Mouse (Mus musculus) hindbrain, embryonic 12.5 days (tissue): ENCODE data around the gene Ppp1r37. TPM values are rescaled to one million over a fixed set of nuclear protein-coding genes. Genes with fewer than 3 reads are reported as not detected.

Source experiments
- ATAC-seq: fragments of 200-750 bp; cut with Nextera tagmentation; 2 replicates; pipeline ENCODE4 v1.8.0; 2017; ENCODE audit warnings: moderate TSS enrichment; ENCODE audit not compliant: low FRiP score
- H3K27ac ChIP-seq: fragments of 300-500 bp; sonication (generic); 2 replicates; pipeline ENCODE4 v1.5.1; 2016; ENCODE audit warnings: mild to moderate bottlenecking
- H3K27me3 ChIP-seq: fragments of 300-500 bp; sonication (generic); 2 replicates; pipeline ENCODE4 v1.6.1; 2016; ENCODE audit warnings: mild to moderate bottlenecking
- H3K36me3 ChIP-seq: fragments of 300-500 bp; sonication (generic); 2 replicates; pipeline ENCODE4 v1.6.1; 2016; ENCODE audit warnings: mild to moderate bottlenecking
- H3K4me1 ChIP-seq: fragments of 300-500 bp; sonication (generic); 2 replicates; pipeline ENCODE4 v1.6.1; 2016
- H3K4me2 ChIP-seq: fragments of 300-500 bp; sonication (generic); replicated peaks from 2 replicates; pipeline ENCODE4 v1.6.1; 2016; ENCODE audit warnings: mild to moderate bottlenecking
- H3K4me3 ChIP-seq: fragments of 300-500 bp; sonication (generic); 2 replicates; pipeline ENCODE4 v1.5.1; 2016; ENCODE audit warnings: mild to moderate bottlenecking
- H3K9ac ChIP-seq: fragments of 300-500 bp; sonication (generic); 2 replicates; pipeline ENCODE4 v1.6.1; 2016; ENCODE audit warnings: mild to moderate bottlenecking, moderate library complexity
- H3K9me3 ChIP-seq: fragments of 300-500 bp; sonication (generic); replicated peaks from 2 replicates; pipeline ENCODE4 v1.6.1; 2016; ENCODE audit warnings: mild to moderate bottlenecking
- WGBS: fragments of 180-500 bp; shearing (Covaris S2); methylation state at CpG from one replicate; pipeline ENCODE4 v1.1.7; 2016; 5-methylcytosine and 5-hydroxymethylcytosine counted together
- polyA plus RNA-seq: library from polyadenylated mRNA; unstranded; fragments of >200 nt; fragmentation: Nextera tagmentation; extraction: Ambion mirVana; gene quantifications from 2 replicates; pipeline ENCODE4 v1.2.1, GENCODE M21; 2016

Gene Ppp1r37
- polyA plus RNA-seq, 1 experiment from 2014 or later = 43.8 TPM

GRCm38 (mm10) chr7:19586269-19586668 lies 23.4 kb upstream of the Ppp1r37 start:
- Histone ChIP-seq H3K36me3 (peaks cover 95% of the 10 kb centered on the region), H3K4me2 (no peak overlapping the region), H3K9me3 (no peaks in the 10 kb centered on the region), H3K4me3 (no peak overlapping the region), H3K27ac (no peak overlapping the region), H3K27me3 (no peaks in the 10 kb centered on the region), H3K4me1 (no peaks in the 10 kb centered on the region), H3K9ac (no peak overlapping the region)
- no peak for ATAC-seq
- WGBS = 77% methylated on average over 46 of the region's 46 CpGs

DNA sequence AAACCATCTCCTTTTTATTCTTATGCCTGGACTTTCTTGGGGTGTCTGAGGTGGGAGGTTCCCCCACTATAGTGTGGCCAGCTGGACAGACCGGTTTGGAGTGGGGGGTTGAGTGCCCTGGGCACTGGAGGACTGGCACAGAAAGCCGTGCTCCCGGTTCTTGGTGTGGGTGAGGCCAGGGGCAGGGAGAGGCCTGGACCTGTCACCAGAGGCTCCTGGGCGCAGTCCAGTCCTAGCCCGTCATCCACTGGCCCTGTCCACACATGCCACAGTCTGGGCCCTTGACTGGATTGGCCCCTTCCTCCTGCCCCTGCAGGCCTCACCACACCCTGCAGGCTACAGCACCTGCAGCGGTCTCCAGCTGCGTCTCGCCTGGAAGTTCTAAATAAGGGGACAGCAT lies 17.8 kb upstream of the Ppp1r37 start:
- peaks cover 59% of the 10 kb centered on the region for H3K36me3 ChIP-seq

GRCm38 (mm10) chr7:19579751-19580150 lies 16.9 kb upstream of the Ppp1r37 start:
- Histone ChIP-seq H3K27ac (no peak overlapping the region), H3K4me2 (no peak overlapping the region), H3K27me3 (peaks cover 60% of the 10 kb centered on the region), H3K4me3 (no peak overlapping the region), H3K4me1 (peaks cover 12% of the 10 kb centered on the region), H3K36me3 (peaks cover 51% of the 10 kb centered on the region), H3K9ac (no peak overlapping the region), H3K9me3 (no peaks in the 10 kb centered on the region)
- ATAC-seq = no peak
- 85% methylated on average over 10 of the region's 10 CpGs for WGBS

More for the DNA sequence above, 17.8 kb upstream of the Ppp1r37 start:
- H3K9ac ChIP-seq = no peak overlapping the region
- H3K27me3 ChIP-seq = peaks cover 51% of the 10 kb centered on the region
- H3K27ac ChIP-seq = no peak overlapping the region
- H3K4me1 ChIP-seq = peaks cover 12% of the 10 kb centered on the region
- ATAC-seq = no peak
- no peak overlapping the region for H3K4me2 ChIP-seq
- H3K9me3 ChIP-seq = no peaks in the 10 kb centered on the region
- H3K4me3 ChIP-seq = no peak overlapping the region
- 83% methylated on average over 8 of the region's 8 CpGs for WGBS

DNA sequence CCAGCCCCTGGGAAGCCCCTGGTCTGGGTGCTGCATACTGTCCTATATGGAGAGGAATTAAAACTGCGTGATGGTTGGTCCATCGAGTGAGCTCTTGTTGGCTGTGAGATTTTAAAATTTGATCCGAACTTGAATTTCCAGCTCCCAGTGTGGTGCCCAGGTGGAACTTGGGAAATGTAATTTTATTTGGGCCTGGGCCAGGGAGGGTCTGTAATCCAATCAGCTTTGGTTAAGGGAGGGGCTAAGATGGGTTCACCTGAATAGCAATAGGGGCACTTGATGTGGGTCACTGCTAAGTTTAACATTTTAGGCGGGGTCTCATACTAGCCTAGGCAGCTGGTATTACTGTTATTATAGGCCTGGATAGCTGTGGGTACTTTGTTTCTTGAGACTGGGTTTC lies 15.6 kb upstream of the Ppp1r37 start:
- H3K4me2 ChIP-seq = no peak overlapping the region
- 65% methylated on average over 4 of the region's 4 CpGs for WGBS
- H3K9me3 ChIP-seq = no peaks in the 10 kb centered on the region
- no peak overlapping the region for H3K9ac ChIP-seq
- peaks cover 63% of the 10 kb centered on the region for H3K27me3 ChIP-seq
- H3K27ac ChIP-seq = no peak overlapping the region
- ATAC-seq = no peak
- peaks cover 16% of the 10 kb centered on the region for H3K4me1 ChIP-seq
- peaks cover 38% of the 10 kb centered on the region for H3K36me3 ChIP-seq
- H3K4me3 ChIP-seq = no peak overlapping the region

GRCm38 (mm10) chr7:19577877-19578414 lies 15.1 kb upstream of the Ppp1r37 start:
- ATAC-seq = no peak
- peaks cover 63% of the 10 kb centered on the region for H3K27me3 ChIP-seq
- H3K4me2 ChIP-seq = peak overlapping the region; percentile 54
- H3K36me3 ChIP-seq = peaks cover 35% of the 10 kb centered on the region
- H3K4me3 ChIP-seq = peak overlapping the region; percentile 28
- H3K27ac ChIP-seq = no peak overlapping the region
- H3K9ac ChIP-seq = peak overlapping the region; percentile 23; the same call in 1 of the 2 replicates
- peaks cover 16% of the 10 kb centered on the region for H3K4me1 ChIP-seq
- 20% methylated on average over 10 of the region's 10 CpGs for WGBS
- H3K9me3 ChIP-seq = no peaks in the 10 kb centered on the region

GRCm38 (mm10) chr7:19577141-19577852 lies 14.4 kb upstream of the Ppp1r37 start, which contains the start of the genes Zfp296 and Gemin7:
Gene Zfp296 (plus strand): TSS chr7:19577287.
Gene Gemin7 (minus strand): TSS chr7:19577595.
- WGBS = under 1% methylated on average over 56 of the region's 56 CpGs
- no peak for ATAC-seq
- Histone ChIP-seq H3K27me3 (peaks cover 63% of the 10 kb centered on the region), H3K4me3 (peak within 1 kb of the TSS; percentile 28), H3K9me3 (no peaks in the 10 kb centered on the region), H3K36me3 (peaks cover 30% of the 10 kb centered on the region), H3K4me1 (peaks cover 20% of the 10 kb centered on the region), H3K9ac (peak within 1 kb of the TSS; percentile 23), H3K4me2 (peak within 1 kb of the TSS; percentile 54), H3K27ac (no peak within 1 kb of the TSS)

DNA sequence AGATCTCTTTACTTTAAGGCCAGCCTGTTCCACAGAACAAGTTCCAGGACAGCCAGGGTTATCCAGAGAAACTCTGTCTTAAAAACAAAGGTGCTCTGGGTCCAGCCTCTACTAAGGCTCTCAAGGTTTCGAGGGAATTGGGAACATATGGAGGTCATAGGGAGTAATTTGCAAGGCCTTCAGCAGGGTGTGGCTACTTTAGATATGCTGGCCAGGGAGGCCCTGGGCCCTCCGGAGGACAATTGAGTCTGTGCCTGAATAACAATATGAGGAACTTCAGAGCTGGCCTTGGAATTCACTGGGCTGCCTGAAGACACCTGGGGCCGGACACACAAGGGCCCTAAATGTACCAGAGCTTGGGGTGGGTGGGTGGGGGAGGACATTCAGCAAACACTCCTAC lies 12.7 kb upstream of the Ppp1r37 start:
- no peaks in the 10 kb centered on the region for H3K9me3 ChIP-seq
- H3K27me3 ChIP-seq = peaks cover 61% of the 10 kb centered on the region

GRCm38 (mm10) chr7:19573776-19574140 lies 10.9 kb upstream of the Ppp1r37 start:
- peaks cover 43% of the 10 kb centered on the region for H3K27me3 ChIP-seq
- H3K4me3 ChIP-seq = peak overlapping the region; percentile 78
- 0 out of 2 replicates have a peak, but pooled peaks have one; percentile 4 for ATAC-seq
- no peaks in the 10 kb centered on the region for H3K9me3 ChIP-seq
- peak overlapping the region; percentile 85 for H3K9ac ChIP-seq
- peak overlapping the region; percentile 76 for H3K4me2 ChIP-seq
- peaks cover 30% of the 10 kb centered on the region for H3K4me1 ChIP-seq
- H3K27ac ChIP-seq = peak overlapping the region; percentile 78; the same call in 1 of the 2 replicates
- peaks cover 18% of the 10 kb centered on the region for H3K36me3 ChIP-seq
- 22% methylated on average over 16 of the region's 16 CpGs for WGBS

More for the DNA sequence above, 12.7 kb upstream of the Ppp1r37 start:
- Histone ChIP-seq H3K9ac (no peak overlapping the region), H3K27ac (no peak overlapping the region), H3K4me2 (no peak overlapping the region), H3K4me3 (no peak overlapping the region), H3K36me3 (peaks cover 15% of the 10 kb centered on the region), H3K4me1 (peaks cover 30% of the 10 kb centered on the region)
- WGBS = 70% methylated on average over 3 of the region's 3 CpGs
- ATAC-seq = no peak

GRCm38 (mm10) chr7:19572926-19573775 lies 10.3 kb upstream of the Ppp1r37 start:
- ATAC-seq = peak; percentile 81
- Histone ChIP-seq H3K27me3 (peaks cover 37% of the 10 kb centered on the region), H3K9me3 (no peaks in the 10 kb centered on the region), H3K27ac (peak overlapping the region; percentile 78), H3K4me2 (peak overlapping the region; percentile 76), H3K9ac (peak overlapping the region; percentile 85), H3K4me3 (peak overlapping the region; percentile 78), H3K4me1 (peaks cover 29% of the 10 kb centered on the region), H3K36me3 (peaks cover 24% of the 10 kb centered on the region)
- WGBS = under 1% methylated on average over 53 of the region's 53 CpGs

DNA sequence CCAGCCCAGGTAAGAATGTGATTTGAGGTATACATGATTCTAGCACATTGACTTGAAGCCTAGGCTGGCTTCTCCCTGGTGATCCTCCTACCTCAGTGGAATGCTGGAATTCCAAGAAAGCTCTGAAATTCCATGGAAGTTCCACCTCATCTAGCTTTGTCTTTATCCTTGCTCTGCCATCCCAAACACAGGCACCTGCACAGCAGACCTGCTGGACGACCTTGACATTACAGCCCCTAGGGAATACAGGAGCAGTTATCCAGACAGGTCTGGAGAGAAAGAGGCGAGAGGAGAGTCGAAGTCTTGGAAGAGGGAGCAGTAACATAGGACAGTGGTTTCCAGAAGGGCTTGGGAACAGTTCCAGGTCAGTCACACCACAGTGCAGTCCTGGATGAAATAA lies 6.8 kb upstream of the Ppp1r37 start:
- H3K9me3 ChIP-seq = no peaks in the 10 kb centered on the region
- H3K27me3 ChIP-seq = peaks cover 2% of the 10 kb centered on the region; the same call in 1 of the 2 replicates
- H3K9ac ChIP-seq = 0 out of 2 replicates have a peak overlapping the region, but pooled peaks have one; percentile 3
- no peak overlapping the region for H3K4me2 ChIP-seq
- H3K4me1 ChIP-seq = peaks cover 18% of the 10 kb centered on the region
- H3K27ac ChIP-seq = no peak overlapping the region
- peaks cover 37% of the 10 kb centered on the region for H3K36me3 ChIP-seq
- 93% methylated on average over 3 of the region's 3 CpGs for WGBS
- ATAC-seq = no peak
- no peak overlapping the region for H3K4me3 ChIP-seq

GRCm38 (mm10) chr7:19567426-19567825 lies 4.5 kb upstream of the Ppp1r37 start:
- Histone ChIP-seq H3K4me1 (peaks cover 19% of the 10 kb centered on the region), H3K27ac (no peak overlapping the region), H3K4me2 (no peak overlapping the region), H3K27me3 (no peaks in the 10 kb centered on the region), H3K36me3 (peaks cover 43% of the 10 kb centered on the region), H3K4me3 (no peak overlapping the region), H3K9ac (no peak overlapping the region), H3K9me3 (no peaks in the 10 kb centered on the region; the same call in 1 of the 2 replicates)
- ATAC-seq = no peak
- WGBS = 94% methylated on average over 8 of the region's 8 CpGs

- H3K27me3 ChIP-seq = no peaks in the 10 kb centered on the region
- WGBS = 97% methylated on average over 2 of the region's 2 CpGs
- peaks cover 42% of the 10 kb centered on the region for H3K36me3 ChIP-seq
- no peak overlapping the region for H3K4me3 ChIP-seq
- ATAC-seq = no peak
- H3K9me3 ChIP-seq = no peaks in the 10 kb centered on the region; the same call in 1 of the 2 replicates
- H3K9ac ChIP-seq = no peak overlapping the region
- H3K4me1 ChIP-seq = peaks cover 14% of the 10 kb centered on the region
- H3K27ac ChIP-seq = no peak overlapping the region
- H3K4me2 ChIP-seq = no peak overlapping the region
Observed at GRCm38 (mm10) chr7:19565803-19566202, 2.9 kb upstream of the Ppp1r37 start.
